Mouse (Mus musculus): ENCODE results near the gene Caprin2. TPM values are rescaled to one million over a fixed set of nuclear protein-coding genes. Genes with fewer than 3 reads are reported as not detected.
"Not testable (repeated sequence)": the region's sequence is repeated elsewhere in the genome, so short reads cannot be mapped to it uniquely, and the experiment has no call there.

Gene Caprin2
- polyA plus RNA-seq, 1 experiment from 2014 or later = 9.1 TPM

GRCm38 (mm10) chr6:148934961-148935590 is 39.0 kb upstream of the Caprin2 start:
- H3K4me2 ChIP-seq (ENCODE audit: low read depth, low read length) = no peak overlapping the region
- H3K4me3 ChIP-seq (ENCODE audit: low read depth, low read length) = no peak overlapping the region
- H3K9me3 ChIP-seq (ENCODE audit: control insufficient read depth, low read length) = no peaks in the 10 kb centered on the region
- no peak for ATAC-seq (ENCODE audit: low read depth)
- H3K27ac ChIP-seq (ENCODE audit: low read depth, low read length) = no peak overlapping the region
- H3K36me3 ChIP-seq (ENCODE audit: control insufficient read depth, insufficient read depth, low read length) = peaks cover 4% of the 10 kb centered on the region; the same call in 1 of the 2 replicates
- WGBS = 60% methylated on average over 3 of the region's 3 CpGs
- H3K4me1 ChIP-seq (ENCODE audit: control insufficient read depth, insufficient read depth, low read length) = 0 out of 2 replicates have a peak, but pooled peaks cover 2% of the 10 kb centered on the region
- no peaks in the 10 kb centered on the region for H3K27me3 ChIP-seq (ENCODE audit: control insufficient read depth, insufficient read depth, low read length)
- no peak overlapping the region for H3K9ac ChIP-seq (replicated peaks; ENCODE audit: low read depth, low read length)

GRCm38 (mm10) chr6:148931281-148931680 is 35.2 kb upstream of the Caprin2 start:
- no peak for ATAC-seq (ENCODE audit: low read depth)
- WGBS = 91% methylated on average over 6 of the region's 6 CpGs
- H3K27ac ChIP-seq (ENCODE audit: low read depth, low read length) = no peak overlapping the region
- H3K9me3 ChIP-seq (ENCODE audit: control insufficient read depth, low read length) = no peaks in the 10 kb centered on the region
- no peak overlapping the region for H3K4me2 ChIP-seq (ENCODE audit: low read depth, low read length)
- peaks cover 7% of the 10 kb centered on the region; the same call in 1 of the 2 replicates for H3K36me3 ChIP-seq (ENCODE audit: control insufficient read depth, insufficient read depth, low read length)
- 0 out of 2 replicates have a peak, but pooled peaks cover 2% of the 10 kb centered on the region for H3K4me1 ChIP-seq (ENCODE audit: control insufficient read depth, insufficient read depth, low read length)
- no peak overlapping the region for H3K4me3 ChIP-seq (ENCODE audit: low read depth, low read length)
- no peak overlapping the region for H3K9ac ChIP-seq (replicated peaks; ENCODE audit: low read depth, low read length)
- no peaks in the 10 kb centered on the region for H3K27me3 ChIP-seq (ENCODE audit: control insufficient read depth, insufficient read depth, low read length)

- H3K4me3 ChIP-seq (ENCODE audit: low read depth, low read length) = no peak overlapping the region
- no peak overlapping the region for H3K27ac ChIP-seq (ENCODE audit: low read depth, low read length)
- ATAC-seq (ENCODE audit: low read depth) = no peak
Measured at GRCm38 (mm10) chr6:148918841-148919398, 22.9 kb upstream of the Caprin2 start.

GRCm38 (mm10) chr6:148917672-148918071 is 21.6 kb upstream of the Caprin2 start:
- ATAC-seq (ENCODE audit: low read depth) = no peak
- Histone ChIP-seq H3K9me3 (ENCODE audit: control insufficient read depth, low read length) (no peaks in the 10 kb centered on the region), H3K4me1 (ENCODE audit: control insufficient read depth, insufficient read depth, low read length) (no peaks in the 10 kb centered on the region), H3K4me2 (ENCODE audit: low read depth, low read length) (no peak overlapping the region), H3K27ac (ENCODE audit: low read depth, low read length) (no peak overlapping the region), H3K27me3 (ENCODE audit: control insufficient read depth, insufficient read depth, low read length) (no peaks in the 10 kb centered on the region), H3K4me3 (ENCODE audit: low read depth, low read length) (no peak overlapping the region), H3K9ac (replicated peaks; ENCODE audit: low read depth, low read length) (no peak overlapping the region), H3K36me3 (ENCODE audit: control insufficient read depth, insufficient read depth, low read length) (no peaks in the 10 kb centered on the region)
- WGBS = 88% methylated on average over 1 of the region's 1 CpGs

More at GRCm38 (mm10) chr6:148918841-148919398, 22.9 kb upstream of the Caprin2 start:
- Histone ChIP-seq H3K27me3 (ENCODE audit: control insufficient read depth, insufficient read depth, low read length) (no peaks in the 10 kb centered on the region), H3K4me2 (ENCODE audit: low read depth, low read length) (no peak overlapping the region), H3K9me3 (ENCODE audit: control insufficient read depth, low read length) (no peaks in the 10 kb centered on the region), H3K9ac (replicated peaks; ENCODE audit: low read depth, low read length) (no peak overlapping the region), H3K4me1 (ENCODE audit: control insufficient read depth, insufficient read depth, low read length) (no peaks in the 10 kb centered on the region), H3K36me3 (ENCODE audit: control insufficient read depth, insufficient read depth, low read length) (no peaks in the 10 kb centered on the region)

- no peak for ATAC-seq (ENCODE audit: low read depth)
- 39% methylated on average over 3 of the region's 3 CpGs for WGBS
- H3K9ac ChIP-seq (replicated peaks; ENCODE audit: low read depth, low read length) = no peak overlapping the region
Measured at GRCm38 (mm10) chr6:148916817-148917216, 20.8 kb upstream of the Caprin2 start.

GRCm38 (mm10) chr6:148913938-148914337 is 17.9 kb upstream of the Caprin2 start:
- peak; percentile 77; the same call in 1 of the 2 replicates for ATAC-seq (ENCODE audit: low read depth)
- 13% methylated on average over 2 of the region's 2 CpGs for WGBS
- Histone ChIP-seq H3K36me3 (ENCODE audit: control insufficient read depth, insufficient read depth, low read length) (no peaks in the 10 kb centered on the region), H3K9ac (replicated peaks; ENCODE audit: low read depth, low read length) (no peak overlapping the region), H3K27me3 (ENCODE audit: control insufficient read depth, insufficient read depth, low read length) (no peaks in the 10 kb centered on the region), H3K9me3 (ENCODE audit: control insufficient read depth, low read length) (no peaks in the 10 kb centered on the region), H3K27ac (ENCODE audit: low read depth, low read length) (no peak overlapping the region), H3K4me1 (ENCODE audit: control insufficient read depth, insufficient read depth, low read length) (no peaks in the 10 kb centered on the region), H3K4me2 (ENCODE audit: low read depth, low read length) (no peak overlapping the region), H3K4me3 (ENCODE audit: low read depth, low read length) (no peak overlapping the region)

More at GRCm38 (mm10) chr6:148916817-148917216, 20.8 kb upstream of the Caprin2 start:
- Histone ChIP-seq H3K9me3 (ENCODE audit: control insufficient read depth, low read length) (no peaks in the 10 kb centered on the region), H3K4me3 (ENCODE audit: low read depth, low read length) (no peak overlapping the region), H3K4me1 (ENCODE audit: control insufficient read depth, insufficient read depth, low read length) (no peaks in the 10 kb centered on the region), H3K27me3 (ENCODE audit: control insufficient read depth, insufficient read depth, low read length) (no peaks in the 10 kb centered on the region), H3K27ac (ENCODE audit: low read depth, low read length) (no peak overlapping the region), H3K4me2 (ENCODE audit: low read depth, low read length) (no peak overlapping the region), H3K36me3 (ENCODE audit: control insufficient read depth, insufficient read depth, low read length) (no peaks in the 10 kb centered on the region)

GRCm38 (mm10) chr6:148911906-148912305 is 15.9 kb upstream of the Caprin2 start:
- 76% methylated on average over 8 of the region's 8 CpGs for WGBS
- ATAC-seq (ENCODE audit: low read depth); H3K4me3 ChIP-seq (ENCODE audit: low read depth, low read length); H3K4me1 ChIP-seq (ENCODE audit: control insufficient read depth, insufficient read depth, low read length); H3K27ac ChIP-seq (ENCODE audit: low read depth, low read length); H3K36me3 ChIP-seq (ENCODE audit: control insufficient read depth, insufficient read depth, low read length); H3K9ac ChIP-seq (replicated peaks; ENCODE audit: low read depth, low read length); H3K9me3 ChIP-seq (ENCODE audit: control insufficient read depth, low read length); H3K4me2 ChIP-seq (ENCODE audit: low read depth, low read length); H3K27me3 ChIP-seq (ENCODE audit: control insufficient read depth, insufficient read depth, low read length): not testable (repeated sequence)

- Histone ChIP-seq H3K4me2 (ENCODE audit: low read depth, low read length) (no peak overlapping the region), H3K27ac (ENCODE audit: low read depth, low read length) (no peak overlapping the region), H3K4me3 (ENCODE audit: low read depth, low read length) (no peak overlapping the region), H3K9ac (replicated peaks; ENCODE audit: low read depth, low read length) (no peak overlapping the region), H3K27me3 (ENCODE audit: control insufficient read depth, insufficient read depth, low read length) (no peaks in the 10 kb centered on the region), H3K9me3 (ENCODE audit: control insufficient read depth, low read length) (no peaks in the 10 kb centered on the region), H3K4me1 (ENCODE audit: control insufficient read depth, insufficient read depth, low read length) (no peaks in the 10 kb centered on the region), H3K36me3 (ENCODE audit: control insufficient read depth, insufficient read depth, low read length) (no peaks in the 10 kb centered on the region)
- no peak for ATAC-seq (ENCODE audit: low read depth)
- WGBS = 95% methylated on average over 9 of the region's 9 CpGs
Measured at GRCm38 (mm10) chr6:148906958-148907357, 10.9 kb upstream of the Caprin2 start.

GRCm38 (mm10) chr6:148902728-148903127 is 6.7 kb upstream of the Caprin2 start:
- Histone ChIP-seq H3K9ac (replicated peaks; ENCODE audit: low read depth, low read length) (no peak overlapping the region), H3K4me3 (ENCODE audit: low read depth, low read length) (no peak overlapping the region), H3K4me2 (ENCODE audit: low read depth, low read length) (no peak overlapping the region), H3K27ac (ENCODE audit: low read depth, low read length) (no peak overlapping the region), H3K9me3 (ENCODE audit: control insufficient read depth, low read length) (no peaks in the 10 kb centered on the region), H3K27me3 (ENCODE audit: control insufficient read depth, insufficient read depth, low read length) (no peaks in the 10 kb centered on the region), H3K36me3 (ENCODE audit: control insufficient read depth, insufficient read depth, low read length) (no peaks in the 10 kb centered on the region), H3K4me1 (ENCODE audit: control insufficient read depth, insufficient read depth, low read length) (no peaks in the 10 kb centered on the region)
- 70% methylated on average over 3 of the region's 3 CpGs for WGBS
- ATAC-seq (ENCODE audit: low read depth) = no peak

Measured in neural tube, embryonic 14.5 days (tissue).